Mouse (Mus musculus) olfactory bulb, adult 2 months (tissue): ENCODE measurements around the gene Osbpl5. TPM values are rescaled to one million over a fixed set of nuclear protein-coding genes. Genes with fewer than 3 reads are reported as not detected.
"Not testable (repeated sequence)": the region's sequence is repeated elsewhere in the genome, so short reads cannot be mapped to it uniquely, and the experiment has no call there.

Source experiments
- H3K27ac ChIP-seq: fragments of 200-500 bp; 2 replicates; pipeline ENCODE4 v1.5.1; 2012; ENCODE audit warnings: low read depth, low read length; ENCODE audit not compliant: insufficient read depth
- H3K4me1 ChIP-seq: fragments of 200-500 bp; 2 replicates; pipeline ENCODE4 v1.6.1; 2012; ENCODE audit warnings: low read length; ENCODE audit not compliant: control insufficient read depth, insufficient read depth
- H3K4me3 ChIP-seq: fragments of 200-500 bp; 2 replicates; pipeline ENCODE4 v1.5.1; 2012; ENCODE audit warnings: mild to moderate bottlenecking, low read depth, low read length, moderate library complexity; ENCODE audit not compliant: insufficient read depth
- CTCF ChIP-seq: fragments of 200-500 bp; IDR thresholded peaks from 2 replicates; pipeline ENCODE4 v1.5.1; 2012; ENCODE audit warnings: low read depth, mild to moderate bottlenecking, low read length, moderate library complexity; ENCODE audit not compliant: insufficient read depth
- POLR2A ChIP-seq: fragments of 200-500 bp; IDR thresholded peaks from 2 replicates; pipeline ENCODE4 v1.6.1; 2012; ENCODE audit warnings: mild to moderate bottlenecking, low read depth, low read length, moderate library complexity; ENCODE audit not compliant: insufficient read depth
- WGBS: fragments of 180-500 bp; shearing (Covaris S2); methylation state at CpG from one replicate; pipeline ENCODE4 v1.1.7; 2018; 5-methylcytosine and 5-hydroxymethylcytosine counted together
- polyA plus RNA-seq: library from polyadenylated mRNA; stranded (reverse); fragments of >200 nt; gene quantifications from 2 replicates; pipeline ENCODE4 v1.2.4, GENCODE M21; 2012; ENCODE audit warnings: low replicate concordance; ENCODE audit not compliant: missing spikeins, insufficient read depth, insufficient read length

Gene Osbpl5
- polyA plus RNA-seq, 1 experiment = not detected

- 93% methylated on average over 12 of the region's 12 CpGs for WGBS
- no peak for TF ChIP-seq POLR2A
- TF ChIP-seq CTCF = no peak
- Histone ChIP-seq H3K27ac (no peak overlapping the region), H3K4me3 (no peak overlapping the region), H3K4me1 (peaks cover 9% of the 10 kb centered on the region; the same call in 1 of the 2 replicates)
Observed at GRCm38 (mm10) chr7:143692746-143693510, 63.9 kb downstream of the Osbpl5 start.

- peaks cover 9% of the 10 kb centered on the region; the same call in 1 of the 2 replicates for H3K4me1 ChIP-seq
- H3K27ac ChIP-seq = no peak overlapping the region
- WGBS = 97% methylated on average over 4 of the region's 4 CpGs
- TF ChIP-seq POLR2A (no peak), CTCF (no peak)
- no peak overlapping the region for H3K4me3 ChIP-seq
Observed at GRCm38 (mm10) chr7:143691909-143692308, 64.9 kb downstream of the Osbpl5 start.

DNA sequence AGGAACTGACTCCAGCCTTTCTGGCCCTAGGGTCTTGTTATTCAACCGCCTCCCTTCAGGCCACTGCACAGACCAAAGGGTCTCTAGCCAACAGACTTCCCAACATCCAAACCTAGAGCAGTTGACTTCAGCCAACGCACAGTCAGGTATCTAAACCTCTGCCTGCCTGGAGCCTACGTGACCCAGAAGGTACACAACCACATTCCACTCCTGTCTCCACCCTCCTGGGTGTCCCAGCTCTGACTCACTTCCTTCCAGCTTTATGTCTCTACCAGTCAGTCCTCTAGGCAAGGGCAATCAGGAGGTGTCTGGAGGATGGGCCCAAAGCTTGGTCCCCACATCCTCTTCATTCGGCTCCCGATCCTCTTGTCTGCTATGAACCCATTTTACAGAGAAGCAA is 65.6 kb downstream of the Osbpl5 start:
- H3K4me3 ChIP-seq = no peak overlapping the region
- H3K27ac ChIP-seq = no peak overlapping the region
- WGBS = 90% methylated on average over 5 of the region's 5 CpGs
- no peak for TF ChIP-seq POLR2A
- no peak for TF ChIP-seq CTCF
- peaks cover 9% of the 10 kb centered on the region; the same call in 1 of the 2 replicates for H3K4me1 ChIP-seq

DNA sequence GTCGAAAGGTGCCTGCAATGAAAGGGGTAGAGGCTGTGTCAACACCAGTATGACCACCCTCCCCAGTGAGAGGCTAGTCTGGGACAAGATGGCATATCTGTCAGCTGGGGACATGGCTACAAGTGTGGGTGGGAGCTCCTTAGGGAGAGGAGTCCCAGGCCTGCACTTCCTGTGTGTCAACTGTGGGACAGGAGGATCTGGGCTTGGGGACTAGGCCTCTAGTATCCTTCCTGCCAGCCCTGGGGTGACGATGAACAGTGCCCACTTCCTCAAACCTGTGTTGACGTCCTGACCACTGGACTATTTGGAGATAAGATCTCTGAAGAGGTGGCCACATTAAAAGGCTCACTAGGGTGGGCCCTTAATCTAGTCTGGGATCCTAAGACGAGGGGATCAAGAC is 66.8 kb downstream of the Osbpl5 start:
- peaks cover 16% of the 10 kb centered on the region for H3K4me1 ChIP-seq
- no peak overlapping the region for H3K4me3 ChIP-seq
- no peak overlapping the region for H3K27ac ChIP-seq
- WGBS = 91% methylated on average over 4 of the region's 4 CpGs
- TF ChIP-seq CTCF = no peak
- no peak for TF ChIP-seq POLR2A

- no peak for TF ChIP-seq POLR2A
- no peak for TF ChIP-seq CTCF
- peaks cover 16% of the 10 kb centered on the region for H3K4me1 ChIP-seq
- WGBS = 85% methylated on average over 7 of the region's 7 CpGs
Observed at GRCm38 (mm10) chr7:143689481-143689880, 67.3 kb downstream of the Osbpl5 start.

DNA sequence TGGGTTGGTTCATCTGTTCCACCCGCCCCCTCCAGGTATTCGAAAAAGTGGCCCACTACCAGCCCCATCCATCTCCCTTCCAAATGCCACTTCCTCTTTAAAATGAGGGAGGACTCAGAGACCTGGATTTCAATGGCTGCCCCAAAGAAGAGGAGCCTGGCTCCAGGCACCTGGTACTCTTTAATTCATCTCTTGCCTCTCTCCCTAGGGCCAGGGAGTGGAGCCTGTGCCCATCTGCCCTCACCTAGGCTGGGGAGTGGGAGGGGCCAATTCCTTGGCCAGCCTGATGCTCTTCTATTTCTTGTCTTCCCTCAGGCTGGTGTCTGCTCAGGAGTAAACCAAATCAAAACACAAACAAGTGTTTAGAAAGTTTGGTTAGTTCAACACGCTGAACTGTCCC is 70.1 kb downstream of the Osbpl5 start:
- H3K27ac ChIP-seq = not testable (repeated sequence)
- WGBS = 86% methylated on average over 3 of the region's 3 CpGs
- peaks cover 15% of the 10 kb centered on the region for H3K4me1 ChIP-seq

More at GRCm38 (mm10) chr7:143689481-143689880, 67.3 kb downstream of the Osbpl5 start:
- Histone ChIP-seq H3K27ac (no peak overlapping the region), H3K4me3 (no peak overlapping the region)

GRCm38 (mm10) chr7:143686191-143686590 is 70.6 kb downstream of the Osbpl5 start:
- H3K4me3 ChIP-seq, H3K27ac ChIP-seq, H3K4me1 ChIP-seq: not testable (repeated sequence)
- 43% methylated on average over 4 of the region's 4 CpGs for WGBS

More for the DNA sequence above, 70.1 kb downstream of the Osbpl5 start:
- H3K4me3 ChIP-seq = not testable (repeated sequence)

- 3% methylated on average over 35 of the region's 35 CpGs for WGBS
- Histone ChIP-seq H3K4me1 (peaks cover 7% of the 10 kb centered on the region), H3K27ac (no peak within 1 kb of the TSS), H3K4me3 (peak within 1 kb of the TSS; percentile 33)
- TF ChIP-seq CTCF (no peak), POLR2A (no peak)
Observed at GRCm38 (mm10) chr7:143685359-143686067, 71.3 kb downstream of the Osbpl5 start, which contains the start of gene Tnfrsf23. TSS of gene Tnfrsf23 (minus strand) at chr7:143685872.

GRCm38 (mm10) chr7:143684569-143684968 is 72.2 kb downstream of the Osbpl5 start:
- not testable (repeated sequence) for H3K4me1 ChIP-seq, H3K27ac ChIP-seq, H3K4me3 ChIP-seq
- WGBS = 85% methylated on average over 1 of the region's 2 CpGs

DNA sequence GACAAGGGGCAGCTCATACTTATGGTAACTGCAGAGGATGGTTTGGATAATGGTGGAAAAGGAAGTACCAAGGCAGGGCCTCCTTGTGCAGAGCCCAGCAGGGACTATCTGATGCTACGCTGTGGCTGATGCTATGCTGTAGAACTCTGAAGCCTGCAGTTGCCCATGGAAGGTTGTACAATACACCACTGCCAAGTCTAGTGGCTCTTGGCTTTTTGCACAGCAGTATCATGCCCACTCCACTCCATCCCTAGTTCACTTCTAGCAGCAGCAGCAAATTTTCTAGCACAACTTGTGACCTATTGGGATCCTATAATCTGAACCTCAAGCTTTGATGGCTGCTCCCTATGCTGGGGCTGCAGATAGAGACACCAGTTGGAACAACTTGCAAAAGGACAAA is 75.2 kb downstream of the Osbpl5 start:
- 93% methylated on average over 1 of the region's 1 CpGs for WGBS
- TF ChIP-seq CTCF (no peak), POLR2A (no peak)

DNA sequence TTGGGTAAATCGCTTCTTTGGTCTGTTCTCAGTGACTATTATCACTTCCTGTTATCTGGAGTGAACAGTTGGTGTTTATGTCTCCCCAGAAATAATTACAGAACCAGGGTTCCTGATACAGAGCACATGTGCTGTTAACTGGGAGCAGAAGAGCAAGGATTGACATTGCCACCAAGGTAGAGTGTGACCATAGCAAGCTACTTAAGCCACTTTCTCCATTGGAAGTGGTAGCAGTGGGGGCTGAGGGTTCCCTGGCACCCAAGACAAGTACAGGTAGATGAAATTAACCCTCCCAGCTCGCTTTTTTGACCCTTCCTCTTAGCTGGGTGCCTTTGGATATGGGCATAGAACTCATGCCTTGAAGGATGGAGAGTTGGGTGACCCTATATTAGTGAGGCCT is 75.9 kb downstream of the Osbpl5 start:
- 66% methylated on average over 2 of the region's 2 CpGs for WGBS
- H3K4me1 ChIP-seq, H3K27ac ChIP-seq, H3K4me3 ChIP-seq: not testable (repeated sequence)

More for the DNA sequence above, 75.2 kb downstream of the Osbpl5 start:
- no peak overlapping the region for H3K4me3 ChIP-seq
- H3K4me1 ChIP-seq = peaks cover 7% of the 10 kb centered on the region
- H3K27ac ChIP-seq = no peak overlapping the region

DNA sequence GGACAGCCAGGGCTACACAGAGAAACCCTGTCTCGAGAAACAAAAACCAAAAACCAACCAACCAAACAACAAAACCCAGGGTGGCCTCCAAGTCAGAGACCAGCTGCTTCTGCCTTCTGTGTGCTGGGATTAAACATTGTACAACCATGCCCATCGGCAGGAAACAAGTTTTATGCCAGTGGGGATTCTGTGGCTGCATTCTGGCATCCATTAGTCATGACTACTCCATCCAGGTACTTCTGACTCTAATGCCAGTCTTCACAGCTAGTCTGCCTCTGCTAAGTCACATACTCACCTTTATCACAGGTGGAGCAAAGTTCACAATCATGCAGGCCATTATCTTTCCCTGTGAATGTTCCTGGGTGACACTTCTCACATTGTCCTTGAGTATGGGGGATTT is 77.1 kb downstream of the Osbpl5 start:
- not testable (repeated sequence) for H3K27ac ChIP-seq, H3K4me3 ChIP-seq, H3K4me1 ChIP-seq
- 85% methylated on average over 2 of the region's 2 CpGs for WGBS
